Mouse (Mus musculus): Measurements from ENCODE around the gene Gpx4.

- no peak for TF ChIP-seq CTCF (IDR thresholded peaks at IDR 0.05; ENCODE audit: borderline replicate concordance, insufficient read depth, low read depth, low read length)
- no peak for TF ChIP-seq POLR2A (IDR thresholded peaks at IDR 0.05; ENCODE audit: borderline replicate concordance, insufficient read depth, low read length)
Observed at GRCm38 (mm10) chr10:80048396-80048795, 1.4 kb downstream of the Gpx4 start.

Measured in cerebellum, adult 2 months (tissue).